Mouse (Mus musculus) hindbrain, embryonic 15.5 days (tissue): Measurements from ENCODE around the gene Eda2r. TPM values are rescaled to one million over a fixed set of nuclear protein-coding genes. Genes with fewer than 3 reads are reported as not detected.

Source experiments
- ATAC-seq: fragments of 200-750 bp; cut with Nextera tagmentation; 2 replicates; pipeline ENCODE4 v1.8.0; 2017; ENCODE audit warnings: low read depth, moderate number of reproducible peaks, moderate TSS enrichment; ENCODE audit not compliant: low FRiP score
- H3K27ac ChIP-seq: fragments of 300-500 bp; sonication (generic); replicated peaks from 2 replicates; pipeline ENCODE4 v1.5.1; 2015; ENCODE audit warnings: mild to moderate bottlenecking, inconsistent platforms
- H3K27me3 ChIP-seq: fragments of 300-500 bp; sonication (generic); 2 replicates; pipeline ENCODE4 v1.6.1; 2015; ENCODE audit warnings: control low read depth, inconsistent platforms
- H3K36me3 ChIP-seq: fragments of 300-500 bp; sonication (generic); 2 replicates; pipeline ENCODE4 v1.6.1; 2015; ENCODE audit warnings: control low read depth, inconsistent platforms
- H3K4me1 ChIP-seq: fragments of 300-500 bp; sonication (generic); replicated peaks from 2 replicates; pipeline ENCODE4 v1.6.1; 2015; ENCODE audit warnings: control low read depth, inconsistent platforms
- H3K4me2 ChIP-seq: fragments of 300-500 bp; sonication (generic); 2 replicates; pipeline ENCODE4 v1.6.1; 2015; ENCODE audit warnings: moderate library complexity, mild to moderate bottlenecking, inconsistent platforms
- H3K4me3 ChIP-seq: fragments of 300-500 bp; sonication (generic); 2 replicates; pipeline ENCODE4 v1.5.1; 2015; ENCODE audit warnings: mild to moderate bottlenecking, inconsistent platforms
- H3K9ac ChIP-seq: fragments of 300-500 bp; sonication (generic); 2 replicates; pipeline ENCODE4 v1.6.1; 2015; ENCODE audit warnings: inconsistent platforms
- H3K9me3 ChIP-seq: fragments of 300-500 bp; sonication (generic); 2 replicates; pipeline ENCODE4 v1.6.1; 2016; ENCODE audit warnings: control low read depth, inconsistent platforms
- WGBS: fragments of 180-500 bp; shearing (Covaris S2); methylation state at CpG from one replicate; pipeline ENCODE4 v1.1.7; 2015; 5-methylcytosine and 5-hydroxymethylcytosine counted together
- polyA plus RNA-seq: library from polyadenylated mRNA; unstranded; fragments of >200 nt; fragmentation: Nextera tagmentation; extraction: Ambion mirVana; gene quantifications from 2 replicates; pipeline ENCODE4 v1.2.1, GENCODE M21; 2015

Gene Eda2r
- polyA plus RNA-seq = 1.0 and 1.2 TPM in 2 replicates

DNA sequence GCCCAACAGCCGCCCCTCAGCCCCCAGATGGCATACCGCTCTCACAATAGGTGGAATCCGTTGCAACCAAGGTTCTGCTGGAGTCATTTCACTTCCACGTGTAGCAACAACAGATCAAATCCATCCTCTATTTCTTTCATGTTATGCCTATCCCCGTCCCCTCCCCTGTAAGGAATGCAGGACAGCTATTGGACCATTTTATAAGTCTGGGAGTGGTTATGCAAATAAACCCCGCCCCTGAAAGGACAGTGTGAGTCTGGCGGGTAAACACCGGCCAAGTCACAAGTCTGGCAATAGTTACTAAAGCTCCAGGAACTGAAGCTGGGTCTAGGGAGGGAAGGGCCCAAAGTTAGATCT is at the start of gene Eda2r:
Gene Eda2r, minus strand, starts transcription at position 152 of the 357 bp plus-strand sequence.
- ATAC-seq = peak; percentile 93
- Histone ChIP-seq H3K9me3 (no peaks in the 10 kb centered on the region), H3K27me3 (no peaks in the 10 kb centered on the region), H3K4me3 (peak within 1 kb of the TSS; percentile 10), H3K36me3 (no peaks in the 10 kb centered on the region), H3K4me1 (no peaks in the 10 kb centered on the region), H3K9ac (no peak within 1 kb of the TSS), H3K27ac (no peak within 1 kb of the TSS), H3K4me2 (peak within 1 kb of the TSS; percentile 48)
- 21% methylated on average over 8 of the region's 8 CpGs for WGBS

DNA sequence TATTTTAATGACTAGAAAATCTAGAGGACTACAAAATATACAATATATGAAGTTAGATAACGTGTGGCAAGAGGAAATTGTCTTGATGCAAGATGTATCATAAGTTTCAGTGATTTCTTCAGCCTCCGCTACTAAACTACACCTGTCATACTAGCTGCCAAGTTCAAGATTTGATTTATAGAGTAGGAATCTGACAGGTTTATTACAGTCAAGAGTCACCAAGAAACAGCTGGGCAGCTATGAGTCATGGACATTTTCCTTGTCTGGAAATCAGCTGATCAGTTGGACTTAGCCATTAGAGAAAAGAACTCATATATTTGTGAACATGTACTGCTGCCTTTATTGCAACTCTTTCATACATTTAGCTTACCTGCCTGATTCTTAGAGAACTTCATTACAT is 20.9 kb upstream of the Eda2r start:
- no peak overlapping the region for H3K27ac ChIP-seq
- no peak overlapping the region for H3K4me2 ChIP-seq
- H3K9ac ChIP-seq = no peak overlapping the region
- H3K36me3 ChIP-seq = no peaks in the 10 kb centered on the region
- 86% methylated on average over 2 of the region's 2 CpGs for WGBS
- no peaks in the 10 kb centered on the region for H3K4me1 ChIP-seq
- no peaks in the 10 kb centered on the region for H3K27me3 ChIP-seq
- no peak for ATAC-seq
- H3K9me3 ChIP-seq = no peaks in the 10 kb centered on the region
- no peak overlapping the region for H3K4me3 ChIP-seq

DNA sequence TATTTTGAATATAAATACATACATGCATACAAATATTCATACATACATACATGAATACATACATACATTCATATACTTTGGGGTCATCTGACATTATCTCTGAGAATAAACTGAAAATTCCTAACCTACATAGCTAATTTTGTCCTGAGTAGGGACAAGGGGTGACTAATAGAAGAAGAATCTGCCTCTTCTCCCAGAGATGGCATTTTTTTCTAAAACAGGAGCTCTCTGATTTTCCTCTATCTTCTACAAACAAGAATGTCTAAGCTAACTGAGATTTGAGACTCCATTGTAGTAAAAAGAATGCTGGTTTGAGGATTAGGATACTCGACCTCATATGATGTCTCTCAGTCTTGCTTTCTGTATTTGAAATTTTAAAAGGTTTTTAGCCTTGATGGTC is 1.1 kb upstream of the Eda2r start:
- Histone ChIP-seq H3K27me3 (no peaks in the 10 kb centered on the region), H3K4me1 (no peaks in the 10 kb centered on the region), H3K4me3 (no peak overlapping the region), H3K36me3 (no peaks in the 10 kb centered on the region), H3K27ac (no peak overlapping the region), H3K4me2 (no peak overlapping the region), H3K9me3 (no peaks in the 10 kb centered on the region), H3K9ac (no peak overlapping the region)
- ATAC-seq = no peak
- 79% methylated on average over 1 of the region's 1 CpGs for WGBS

DNA sequence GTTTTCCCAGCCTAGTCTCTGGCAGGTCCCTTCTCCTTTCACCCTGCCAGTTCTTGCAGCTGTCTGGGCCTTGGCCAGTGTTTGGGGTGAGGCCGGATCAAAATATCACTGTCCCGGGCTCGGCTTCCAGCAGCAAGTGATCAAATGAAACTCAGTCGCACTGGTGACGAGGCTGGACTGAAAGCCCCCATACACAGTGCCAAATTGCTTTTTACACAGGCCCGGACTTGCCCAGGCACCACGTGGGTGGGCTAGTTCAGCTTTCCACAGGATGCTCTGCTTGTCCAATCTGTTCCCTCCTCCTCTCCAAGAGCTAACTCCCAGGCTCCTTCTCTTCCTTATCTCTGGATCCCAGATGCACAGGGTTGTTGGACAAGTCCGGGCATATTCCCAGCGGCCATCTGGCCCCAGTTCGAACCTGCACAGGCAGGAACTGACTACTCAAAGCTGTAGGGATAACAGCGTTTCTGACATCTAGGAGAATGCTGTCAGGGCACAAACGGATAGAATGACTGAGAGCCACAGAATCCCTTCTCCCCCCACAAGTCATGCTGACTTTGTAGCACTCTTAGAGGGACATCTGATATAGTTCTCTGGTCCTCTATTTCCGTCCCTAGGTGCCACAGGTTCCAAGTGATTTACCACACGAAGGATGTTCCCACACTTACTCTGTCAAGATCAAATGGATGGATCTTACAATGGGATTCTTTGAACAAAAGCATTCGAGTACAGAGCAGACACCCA is 523 bp downstream of the Eda2r start:
- Histone ChIP-seq H3K36me3 (no peaks in the 10 kb centered on the region), H3K4me3 (peak overlapping the region; percentile 10), H3K27ac (no peak overlapping the region)

DNA sequence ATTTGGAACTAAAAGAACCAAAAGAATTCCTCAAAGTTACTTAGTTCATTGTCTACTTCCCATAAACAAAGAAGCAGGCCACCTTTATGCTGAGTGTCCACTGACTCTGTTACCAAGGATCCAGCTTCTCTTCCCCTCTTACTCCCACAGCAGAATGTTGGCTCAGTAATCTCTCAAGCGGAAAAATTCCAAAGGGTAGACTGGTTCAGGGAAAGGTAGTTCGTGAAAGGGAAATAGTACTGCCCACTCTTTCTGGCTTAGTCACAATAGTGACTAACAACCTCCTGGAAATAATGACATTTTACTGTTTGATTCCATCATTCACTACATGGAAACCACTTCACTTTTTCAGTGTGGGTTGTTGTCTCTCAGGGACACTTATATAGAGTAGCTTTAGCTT is 4.2 kb downstream of the Eda2r start:
- ATAC-seq = no peak
- no peaks in the 10 kb centered on the region for H3K9me3 ChIP-seq
- 62% methylated on average over 2 of the region's 2 CpGs for WGBS
- H3K4me3 ChIP-seq = no peak overlapping the region
- no peaks in the 10 kb centered on the region for H3K27me3 ChIP-seq
- H3K4me2 ChIP-seq = no peak overlapping the region
- no peaks in the 10 kb centered on the region for H3K36me3 ChIP-seq
- H3K27ac ChIP-seq = no peak overlapping the region
- H3K4me1 ChIP-seq = no peaks in the 10 kb centered on the region
- H3K9ac ChIP-seq = no peak overlapping the region

More for the DNA sequence above, 523 bp downstream of the Eda2r start:
- H3K4me2 ChIP-seq = peak overlapping the region; percentile 48
- H3K9me3 ChIP-seq = no peaks in the 10 kb centered on the region
- 24% methylated on average over 15 of the region's 15 CpGs for WGBS
- no peaks in the 10 kb centered on the region for H3K4me1 ChIP-seq
- no peaks in the 10 kb centered on the region for H3K27me3 ChIP-seq
- H3K9ac ChIP-seq = no peak overlapping the region
- ATAC-seq = peak; percentile 81

DNA sequence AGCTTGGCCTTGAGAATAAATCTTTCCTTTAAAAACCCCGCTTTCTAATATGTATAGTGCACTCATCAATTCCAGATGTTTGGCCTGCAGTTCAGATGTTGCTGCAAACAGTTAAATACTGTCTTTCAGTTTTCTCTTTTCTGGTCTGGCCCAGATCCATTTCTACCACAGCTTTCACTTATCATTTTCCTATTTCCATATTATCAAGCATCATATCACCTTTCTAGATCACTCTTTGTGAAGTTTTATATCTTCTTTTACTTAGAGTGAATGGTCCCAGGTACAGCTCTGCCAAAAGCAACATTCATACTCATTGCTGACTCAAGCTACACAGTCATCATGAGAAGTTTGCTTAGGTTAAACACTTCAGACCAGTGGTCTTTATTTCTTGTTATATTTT is 7.8 kb downstream of the Eda2r start:
- ATAC-seq = no peak
- WGBS = 82% methylated on average over 1 of the region's 1 CpGs
- Histone ChIP-seq H3K4me2 (no peak overlapping the region), H3K4me3 (no peak overlapping the region), H3K9me3 (no peaks in the 10 kb centered on the region), H3K36me3 (no peaks in the 10 kb centered on the region), H3K9ac (no peak overlapping the region), H3K27me3 (no peaks in the 10 kb centered on the region), H3K27ac (no peak overlapping the region), H3K4me1 (no peaks in the 10 kb centered on the region)

DNA sequence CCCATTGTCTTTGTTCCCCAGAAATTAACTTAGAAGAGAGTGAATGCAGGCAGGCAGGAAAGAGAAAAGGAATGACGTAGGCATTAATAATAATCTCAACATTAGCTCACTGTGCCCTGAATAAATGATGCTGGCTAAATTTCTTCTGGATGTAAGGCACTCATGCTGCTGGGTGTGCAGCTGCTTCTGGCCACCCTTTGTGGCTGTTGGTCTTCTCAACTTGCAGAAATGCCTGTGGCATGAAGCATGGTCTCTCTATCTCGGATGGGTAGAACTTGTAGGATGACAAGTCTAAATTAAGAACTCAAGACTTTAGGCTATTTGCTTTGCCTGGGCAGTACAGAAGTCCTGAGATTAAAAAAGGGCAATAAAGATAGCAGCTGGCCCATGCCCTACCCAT is 8.3 kb downstream of the Eda2r start:
- no peak for ATAC-seq
- Histone ChIP-seq H3K27me3 (no peaks in the 10 kb centered on the region), H3K4me2 (no peak overlapping the region), H3K4me3 (no peak overlapping the region), H3K27ac (no peak overlapping the region), H3K9ac (no peak overlapping the region), H3K36me3 (no peaks in the 10 kb centered on the region), H3K4me1 (no peaks in the 10 kb centered on the region), H3K9me3 (no peaks in the 10 kb centered on the region)
- WGBS = 86% methylated on average over 2 of the region's 2 CpGs

DNA sequence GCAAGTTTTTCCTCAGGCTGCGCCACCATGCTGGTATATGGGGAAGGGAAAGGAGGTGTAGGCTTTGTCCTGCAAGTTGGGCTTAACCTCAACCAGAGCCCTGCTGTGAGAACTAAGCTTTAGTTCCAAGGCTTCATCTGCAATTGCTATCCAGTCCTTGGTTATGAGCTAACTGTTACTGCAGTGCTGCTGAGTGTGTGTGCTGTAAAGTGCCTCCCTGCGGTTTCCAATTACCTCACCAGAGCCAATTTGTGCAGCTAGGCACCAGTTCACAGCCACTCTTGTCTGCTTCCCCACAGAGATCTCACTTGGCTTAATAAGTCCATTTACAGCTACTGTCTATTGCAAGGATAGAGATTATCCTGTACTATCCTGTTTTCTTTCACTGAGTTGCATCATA is 16.1 kb downstream of the Eda2r start:
- no peak overlapping the region for H3K27ac ChIP-seq
- H3K27me3 ChIP-seq = no peaks in the 10 kb centered on the region
- H3K4me1 ChIP-seq = no peaks in the 10 kb centered on the region
- 46% methylated on average over 2 of the region's 2 CpGs for WGBS
- H3K4me3 ChIP-seq = no peak overlapping the region
- H3K4me2 ChIP-seq = no peak overlapping the region
- H3K36me3 ChIP-seq = no peaks in the 10 kb centered on the region
- no peak for ATAC-seq
- no peak overlapping the region for H3K9ac ChIP-seq
- no peaks in the 10 kb centered on the region for H3K9me3 ChIP-seq

DNA sequence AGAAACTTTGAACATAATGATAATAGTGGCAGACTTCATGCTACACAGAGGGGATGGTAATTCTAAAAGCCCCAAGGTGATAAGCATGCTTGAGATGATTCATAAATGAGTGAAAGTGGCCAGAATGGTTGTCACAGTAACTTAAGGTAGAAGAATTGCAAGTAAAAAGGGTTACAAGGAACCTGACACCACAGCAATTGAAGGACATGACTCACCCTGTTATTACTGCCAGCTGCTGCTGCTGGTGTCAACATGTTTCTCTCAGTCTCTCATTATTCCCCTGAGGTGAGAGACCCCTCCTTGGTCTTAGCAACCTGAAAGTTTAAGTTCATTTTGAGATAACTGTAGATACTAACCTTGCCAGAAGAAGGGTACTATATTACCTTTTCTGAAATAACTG is 49.1 kb downstream of the Eda2r start:
- H3K9me3 ChIP-seq = no peaks in the 10 kb centered on the region
- no peak overlapping the region for H3K4me3 ChIP-seq
- no peak for ATAC-seq
- H3K4me1 ChIP-seq = no peaks in the 10 kb centered on the region
- H3K36me3 ChIP-seq = no peaks in the 10 kb centered on the region
- no peak overlapping the region for H3K4me2 ChIP-seq
- no peak overlapping the region for H3K27ac ChIP-seq
- H3K27me3 ChIP-seq = no peaks in the 10 kb centered on the region
- no peak overlapping the region for H3K9ac ChIP-seq
